Mouse (Mus musculus) embryonic facial prominence, embryonic 14.5 days (tissue): ENCODE data around the gene Rab11a. TPM values are rescaled to one million over a fixed set of nuclear protein-coding genes. Genes with fewer than 3 reads are reported as not detected.
A peak's percentile ranks its signal among the peaks of the same experiment; 100 is the strongest.
"Not testable (repeated sequence)": the region's sequence is repeated elsewhere in the genome, so short reads cannot be mapped to it uniquely, and the experiment has no call there.

ENCODE experiments used
- ATAC-seq: fragments of 200-750 bp; cut with Nextera tagmentation; 2 replicates; pipeline ENCODE4 v1.8.0; 2017; ENCODE audit warnings: low read depth, moderate number of reproducible peaks, moderate TSS enrichment
- DNase-seq: peaks from one replicate; pipeline ENCODE4 v3.0.0-alpha.2; 2015; ENCODE audit warnings: low spot score
- H3K27ac ChIP-seq: fragments of 300-500 bp; sonication (generic); replicated peaks from 2 replicates; pipeline ENCODE4 v1.5.1; 2014; ENCODE audit warnings: low read depth, mild to moderate bottlenecking, low read length, moderate library complexity
- H3K27me3 ChIP-seq: fragments of 300-500 bp; sonication (generic); replicated peaks from 2 replicates; pipeline ENCODE4 v1.6.1; 2014; ENCODE audit warnings: low read length; ENCODE audit not compliant: control insufficient read depth, insufficient read depth
- H3K36me3 ChIP-seq: fragments of 300-500 bp; sonication (generic); 2 replicates; pipeline ENCODE4 v1.6.1; 2014; ENCODE audit warnings: low read length, mixed read lengths; ENCODE audit not compliant: control insufficient read depth, insufficient read depth
- H3K4me1 ChIP-seq: fragments of 300-500 bp; sonication (generic); 2 replicates; pipeline ENCODE4 v1.6.1; 2014; ENCODE audit warnings: antibody characterized with exemption, low read length; ENCODE audit not compliant: control insufficient read depth, insufficient read depth
- H3K4me2 ChIP-seq: fragments of 300-500 bp; sonication (generic); 2 replicates; pipeline ENCODE4 v1.6.1; 2014; ENCODE audit warnings: low read depth, mild to moderate bottlenecking, low read length, moderate library complexity, mixed read lengths
- H3K4me3 ChIP-seq: fragments of 300-500 bp; sonication (generic); 2 replicates; pipeline ENCODE4 v1.5.1; 2014; ENCODE audit warnings: low read depth, mild to moderate bottlenecking, low read length
- H3K9ac ChIP-seq: fragments of 300-500 bp; sonication (generic); 2 replicates; pipeline ENCODE4 v1.6.1; 2014; ENCODE audit warnings: low read depth, mild to moderate bottlenecking, low read length, moderate library complexity, mixed read lengths
- H3K9me3 ChIP-seq: fragments of 300-500 bp; sonication (generic); 2 replicates; pipeline ENCODE4 v1.6.1; 2016; ENCODE audit warnings: low read length; ENCODE audit not compliant: control insufficient read depth
- WGBS: fragments of 180-500 bp; shearing (Covaris S2); extraction: QIAGEN DNeasy Blood & Tissue Kit; methylation state at CpG from one replicate; pipeline ENCODE4 v1.1.7; 2014; 5-methylcytosine and 5-hydroxymethylcytosine counted together
- polyA plus RNA-seq: library from polyadenylated mRNA; unstranded; fragments of >200 nt; fragmentation: Nextera tagmentation; extraction: Ambion mirVana; gene quantifications from 2 replicates; pipeline ENCODE4 v1.2.1, GENCODE M21; 2014

Rab11a gene
- polyA plus RNA-seq, 1 experiment from 2014 or later, result 403 TPM

DNA sequence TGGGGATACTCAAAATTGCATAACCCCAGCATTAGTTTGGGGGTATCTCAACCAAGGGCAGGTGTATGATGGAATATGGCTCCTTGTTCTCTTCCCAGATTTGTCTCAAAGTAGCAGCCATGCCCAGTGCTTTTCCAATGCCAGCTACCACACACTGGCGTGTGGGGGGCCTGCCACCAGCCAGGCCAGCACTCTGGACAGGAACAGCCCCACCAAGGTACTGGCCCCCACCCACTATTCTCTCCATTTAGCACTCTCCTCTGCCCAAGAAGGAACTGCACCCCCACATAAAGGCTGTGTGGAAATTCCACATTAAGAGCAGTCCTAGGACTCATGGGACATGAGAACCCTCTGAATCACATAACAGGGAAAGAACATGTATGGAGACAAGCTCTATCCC is 42.3 kb downstream of the Rab11a start:
- Histone ChIP-seq H3K9ac (no peak overlapping the region), H3K4me1 (no peaks in the 10 kb centered on the region), H3K27me3 (no peaks in the 10 kb centered on the region), H3K9me3 (no peaks in the 10 kb centered on the region), H3K4me3 (no peak overlapping the region), H3K36me3 (peaks cover 17% of the 10 kb centered on the region), H3K27ac (no peak overlapping the region), H3K4me2 (no peak overlapping the region)
- DNase-seq (no peak), ATAC-seq (no peak)
- 83% methylated on average over 1 of the region's 1 CpGs for WGBS

GRCm38 (mm10) chr9:64693094-64693493 is 44.5 kb downstream of the Rab11a start:
- H3K27me3 ChIP-seq, result no peaks in the 10 kb centered on the region

DNA sequence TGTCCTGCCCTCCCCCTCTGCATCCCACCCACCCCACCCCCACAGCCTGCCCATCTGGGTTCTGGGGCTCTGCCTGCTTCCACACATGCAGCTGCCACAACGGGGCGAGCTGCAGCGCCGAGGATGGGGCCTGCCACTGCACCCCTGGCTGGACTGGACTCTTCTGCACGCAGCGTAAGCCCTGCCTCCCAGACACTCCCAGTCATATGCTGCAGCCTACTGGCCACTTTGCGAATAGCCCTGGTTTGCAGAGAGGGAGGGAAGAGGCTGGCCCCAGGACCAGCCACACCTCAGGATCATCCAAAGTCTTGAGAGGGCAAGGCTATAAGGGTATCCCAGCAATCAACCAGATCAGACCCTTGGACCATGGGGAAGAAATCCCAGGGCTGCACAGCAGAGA is 46.4 kb downstream of the Rab11a start:
- ATAC-seq, result peak; percentile 78
- no peak overlapping the region for H3K4me3 ChIP-seq
- no peaks in the 10 kb centered on the region for H3K9me3 ChIP-seq
- no peak overlapping the region for H3K9ac ChIP-seq
- 0% methylated on average over 7 of the region's 7 CpGs for WGBS
- no peak overlapping the region for H3K4me2 ChIP-seq
- H3K27me3 ChIP-seq, result no peaks in the 10 kb centered on the region
- DNase-seq, result peak; percentile 49
- H3K36me3 ChIP-seq, result peaks cover 13% of the 10 kb centered on the region
- no peak overlapping the region for H3K27ac ChIP-seq
- no peaks in the 10 kb centered on the region for H3K4me1 ChIP-seq

More at GRCm38 (mm10) chr9:64693094-64693493, 44.5 kb downstream of the Rab11a start:
- Histone ChIP-seq H3K9ac (no peak overlapping the region), H3K27ac (no peak overlapping the region), H3K4me2 (no peak overlapping the region), H3K4me1 (no peaks in the 10 kb centered on the region), H3K9me3 (no peaks in the 10 kb centered on the region), H3K36me3 (peaks cover 13% of the 10 kb centered on the region), H3K4me3 (no peak overlapping the region)
- ATAC-seq (no peak), DNase-seq (peak; percentile 8)
- WGBS, result 84% methylated on average over 2 of the region's 2 CpGs

- Histone ChIP-seq H3K27me3 (no peaks in the 10 kb centered on the region), H3K4me2 (no peak overlapping the region), H3K36me3 (peaks cover 13% of the 10 kb centered on the region), H3K4me3 (no peak overlapping the region), H3K9ac (no peak overlapping the region), H3K9me3 (no peaks in the 10 kb centered on the region), H3K27ac (no peak overlapping the region), H3K4me1 (no peaks in the 10 kb centered on the region)
- 79% methylated on average over 2 of the region's 2 CpGs for WGBS
- DNase-seq (no peak), ATAC-seq (no peak)
Observed at GRCm38 (mm10) chr9:64690771-64691170, 46.8 kb downstream of the Rab11a start.

- WGBS, result 33% methylated on average over 1 of the region's 1 CpGs
- no peaks in the 10 kb centered on the region for H3K9me3 ChIP-seq
- no peaks in the 10 kb centered on the region for H3K27me3 ChIP-seq
- no peaks in the 10 kb centered on the region for H3K4me1 ChIP-seq
- H3K36me3 ChIP-seq, result no peaks in the 10 kb centered on the region
- no peak overlapping the region for H3K9ac ChIP-seq
- no peak overlapping the region for H3K4me3 ChIP-seq
- ATAC-seq (no peak), DNase-seq (no peak)
- H3K27ac ChIP-seq, result no peak overlapping the region
- no peak overlapping the region for H3K4me2 ChIP-seq
Observed at GRCm38 (mm10) chr9:64688015-64688394, 49.6 kb downstream of the Rab11a start.

DNA sequence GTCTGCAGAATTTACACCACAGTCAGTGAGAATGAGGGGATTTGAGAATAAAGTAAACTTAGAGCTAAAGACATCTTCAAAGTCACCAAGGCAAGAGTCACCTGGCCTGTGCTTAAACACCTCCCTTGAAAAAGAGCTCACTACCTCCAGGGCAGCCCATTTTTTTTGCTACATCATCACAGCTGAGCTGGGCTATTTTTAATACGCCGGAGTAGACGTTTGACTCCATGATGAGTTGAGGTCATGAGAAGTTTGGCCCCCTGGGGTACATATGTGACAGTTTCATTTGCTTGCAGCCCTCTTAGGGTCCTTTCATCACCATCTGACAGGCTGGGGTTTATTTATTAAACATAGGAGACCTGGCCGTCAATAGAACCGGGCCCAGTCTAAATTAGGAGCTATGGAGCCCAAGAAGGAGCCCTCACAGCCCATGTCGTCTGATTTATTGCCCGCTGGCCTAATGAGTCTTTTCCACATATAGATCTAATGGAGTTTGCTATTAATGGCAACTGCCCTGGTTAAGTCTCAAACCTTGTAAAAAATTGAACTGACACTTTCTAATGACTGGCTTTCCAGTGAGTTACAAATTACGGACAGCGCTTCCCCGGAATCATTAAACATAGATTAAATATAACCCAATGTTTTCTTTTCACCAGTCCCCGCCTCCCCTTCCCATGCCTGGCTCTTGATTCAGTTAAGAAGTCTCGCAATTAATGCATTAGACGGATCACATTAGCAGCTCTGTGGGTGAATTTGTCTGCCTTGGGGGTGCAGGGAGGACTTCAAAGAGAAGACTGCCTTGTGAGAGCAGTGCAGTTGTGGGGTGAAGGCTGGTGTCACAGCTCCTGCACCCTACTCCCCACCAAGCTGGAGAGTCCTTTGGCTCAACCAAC is 50.2 kb downstream of the Rab11a start:
- H3K4me1 ChIP-seq, result no peaks in the 10 kb centered on the region
- DNase-seq (no peak), ATAC-seq (no peak)
- H3K9ac ChIP-seq, result no peak overlapping the region
- 60% methylated on average over 13 of the region's 13 CpGs for WGBS
- no peaks in the 10 kb centered on the region for H3K9me3 ChIP-seq
- H3K27me3 ChIP-seq, result no peaks in the 10 kb centered on the region
- H3K4me2 ChIP-seq, result no peak overlapping the region
- H3K27ac ChIP-seq, result no peak overlapping the region
- H3K36me3 ChIP-seq, result no peaks in the 10 kb centered on the region
- H3K4me3 ChIP-seq, result no peak overlapping the region

- H3K4me2 ChIP-seq, DNase-seq, H3K27me3 ChIP-seq, H3K4me3 ChIP-seq, H3K9me3 ChIP-seq, H3K36me3 ChIP-seq, H3K27ac ChIP-seq, H3K4me1 ChIP-seq, H3K9ac ChIP-seq, ATAC-seq: not testable (repeated sequence)
- 48% methylated on average over 6 of the region's 11 CpGs for WGBS
Observed at GRCm38 (mm10) chr9:64671341-64672319, 65.9 kb downstream of the Rab11a start.

GRCm38 (mm10) chr9:64668001-64668400 is 69.6 kb downstream of the Rab11a start:
- WGBS, result 54% methylated on average over 2 of the region's 2 CpGs
- no peaks in the 10 kb centered on the region for H3K9me3 ChIP-seq
- H3K9ac ChIP-seq, result no peak overlapping the region
- H3K4me1 ChIP-seq, result no peaks in the 10 kb centered on the region
- H3K27me3 ChIP-seq, result no peaks in the 10 kb centered on the region
- no peak overlapping the region for H3K27ac ChIP-seq
- no peaks in the 10 kb centered on the region for H3K36me3 ChIP-seq
- H3K4me2 ChIP-seq, result no peak overlapping the region
- ATAC-seq, result no peak
- H3K4me3 ChIP-seq, result no peak overlapping the region
- DNase-seq, result no peak
